Mouse (Mus musculus): Measurements from ENCODE around the gene Irgc1. TPM values are rescaled to one million over a fixed set of nuclear protein-coding genes. Genes with fewer than 3 reads are reported as not detected.
A peak's percentile ranks its signal among the peaks of the same experiment; 100 is the strongest.
"Not testable (repeated sequence)": the region's sequence is repeated elsewhere in the genome, so short reads cannot be mapped to it uniquely, and the experiment has no call there.

The Irgc1 gene
- total and polyA plus RNA-seq, 2 experiments from 2014 or later, result not detected

DNA sequence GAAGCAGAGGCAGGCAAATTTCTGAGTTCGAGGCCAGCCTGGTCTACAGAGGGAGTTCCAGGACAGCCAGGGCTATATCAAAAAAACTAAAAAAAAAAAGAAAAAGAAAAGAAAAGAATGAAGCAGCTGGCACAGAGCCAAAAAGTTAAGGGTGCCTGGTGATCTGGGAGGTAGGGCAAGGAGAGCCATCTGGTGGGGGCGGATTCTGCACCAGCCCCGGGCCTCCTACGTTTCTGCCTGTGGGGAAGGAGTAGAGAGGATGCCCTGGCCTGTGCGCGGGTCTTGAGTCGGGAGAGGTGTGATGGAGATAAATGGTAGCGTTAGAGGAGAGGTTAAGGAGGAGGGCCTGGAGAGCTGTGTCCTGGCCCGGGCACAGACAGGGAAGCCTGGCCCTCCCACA is 43.9 kb downstream of the Irgc1 start:
- no peaks in the 10 kb centered on the region for H3K4me1 ChIP-seq (ENCODE audit: insufficient read depth, low read length)
- no peak for DNase-seq (ENCODE audit: low spot score)
- no peaks in the 10 kb centered on the region for H3K9me3 ChIP-seq (ENCODE audit: low read length)
- no peak overlapping the region for H3K27ac ChIP-seq
- no peak for TF ChIP-seq CTCF (IDR thresholded peaks at IDR 0.05; ENCODE audit: low read depth)
- H3K4me2 ChIP-seq (ENCODE audit: low read depth, low read length), result no peak overlapping the region
- no peak overlapping the region for H3K4me3 ChIP-seq (ENCODE audit: low read length)
- peaks cover 15% of the 10 kb centered on the region for H3K36me3 ChIP-seq (ENCODE audit: insufficient read depth, low read length)
- WGBS, result 80% methylated on average over 9 of the region's 9 CpGs
- H3K9ac ChIP-seq (replicated peaks; ENCODE audit: low read length), result no peak overlapping the region
- H3K27me3 ChIP-seq (ENCODE audit: insufficient read depth, low read length), result no peaks in the 10 kb centered on the region
- no peak for ATAC-seq

DNA sequence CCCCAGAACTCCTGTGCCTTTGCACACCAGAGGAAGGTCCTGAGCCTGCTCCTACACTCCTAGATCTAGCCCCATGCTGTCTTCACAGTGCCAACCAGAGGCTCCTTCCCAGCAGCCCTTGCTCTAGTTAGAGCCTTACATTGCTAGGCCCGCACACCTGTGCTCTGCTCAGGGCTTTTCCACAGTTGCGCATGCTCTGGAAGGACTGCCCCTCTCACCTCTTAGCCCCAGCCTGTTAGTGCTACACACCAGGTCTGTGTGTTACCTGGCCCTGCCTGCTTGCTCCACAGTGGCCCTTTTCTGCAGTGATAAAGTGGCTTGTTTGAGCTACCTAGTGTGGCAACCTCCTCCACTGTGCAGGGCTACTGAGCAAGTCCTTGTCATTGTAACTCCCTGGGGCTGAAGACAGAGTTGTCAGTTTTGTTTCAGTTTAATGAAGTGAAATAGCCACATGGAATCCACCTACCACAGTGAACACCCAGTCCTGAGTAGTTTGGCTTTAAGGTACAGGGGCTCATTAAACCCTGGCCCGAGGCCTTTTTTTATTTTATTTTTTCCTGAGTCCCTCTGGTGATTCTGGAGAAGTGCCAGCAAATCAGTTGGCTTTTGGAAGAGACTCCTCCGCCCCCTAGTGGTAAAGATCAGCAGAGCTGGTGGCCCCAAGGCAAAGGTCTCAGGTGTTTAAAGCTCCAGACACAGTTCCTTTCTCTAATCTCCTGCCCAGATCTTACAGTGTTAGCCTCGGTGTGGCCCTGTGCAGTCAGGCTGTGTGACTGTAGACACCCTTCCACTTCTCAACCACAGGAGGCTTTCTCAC is 45.4 kb downstream of the Irgc1 start:
- Histone ChIP-seq H3K4me2 (ENCODE audit: low read depth, low read length) (no peak overlapping the region), H3K36me3 (ENCODE audit: insufficient read depth, low read length) (peaks cover 15% of the 10 kb centered on the region), H3K27ac (no peak overlapping the region; the same call in 1 of the 2 replicates), H3K9ac (replicated peaks; ENCODE audit: low read length) (no peak overlapping the region), H3K4me3 (ENCODE audit: low read length) (no peak overlapping the region), H3K9me3 (ENCODE audit: low read length) (no peaks in the 10 kb centered on the region), H3K4me1 (ENCODE audit: insufficient read depth, low read length) (no peaks in the 10 kb centered on the region), H3K27me3 (ENCODE audit: insufficient read depth, low read length) (no peaks in the 10 kb centered on the region)
- peak; percentile 81 for TF ChIP-seq CTCF (IDR thresholded peaks at IDR 0.05; ENCODE audit: low read depth)
- peak; percentile 92 for DNase-seq (ENCODE audit: low spot score)
- 42% methylated on average over 5 of the region's 5 CpGs for whole genome bisulfite sequencing
- ATAC-seq, result peak; percentile 54; the same call in 1 of the 2 replicates

GRCm38 (mm10) chr7:24405649-24406048 is 46.4 kb downstream of the Irgc1 start:
- WGBS, result 91% methylated on average over 12 of the region's 13 CpGs
- ATAC-seq, result no peak

GRCm38 (mm10) chr7:24402851-24403250 is 49.2 kb downstream of the Irgc1 start:
- peaks cover 15% of the 10 kb centered on the region for H3K36me3 ChIP-seq (ENCODE audit: insufficient read depth, low read length)
- H3K4me1 ChIP-seq (ENCODE audit: insufficient read depth, low read length), result no peaks in the 10 kb centered on the region; the same call in 1 of the 2 replicates
- no peaks in the 10 kb centered on the region for H3K27me3 ChIP-seq (ENCODE audit: insufficient read depth, low read length)
- no peak overlapping the region for H3K9ac ChIP-seq (replicated peaks; ENCODE audit: low read length)
- H3K27ac ChIP-seq, result no peak overlapping the region
- peak; percentile 69 for TF ChIP-seq CTCF (IDR thresholded peaks at IDR 0.05; ENCODE audit: low read depth)
- 98% methylated on average over 9 of the region's 9 CpGs for WGBS
- H3K9me3 ChIP-seq (ENCODE audit: low read length), result no peaks in the 10 kb centered on the region
- no peak for DNase-seq (ENCODE audit: low spot score)
- ATAC-seq, result no peak
- no peak overlapping the region for H3K4me3 ChIP-seq (ENCODE audit: low read length)
- no peak overlapping the region for H3K4me2 ChIP-seq (ENCODE audit: low read depth, low read length)

More at GRCm38 (mm10) chr7:24405649-24406048, 46.4 kb downstream of the Irgc1 start:
- Histone ChIP-seq H3K9me3 (ENCODE audit: low read length) (no peaks in the 10 kb centered on the region), H3K9ac (replicated peaks; ENCODE audit: low read length) (no peak overlapping the region), H3K36me3 (ENCODE audit: insufficient read depth, low read length) (peaks cover 15% of the 10 kb centered on the region), H3K27me3 (ENCODE audit: insufficient read depth, low read length) (no peaks in the 10 kb centered on the region), H3K4me1 (ENCODE audit: insufficient read depth, low read length) (no peaks in the 10 kb centered on the region; the same call in 1 of the 2 replicates), H3K4me2 (ENCODE audit: low read depth, low read length) (no peak overlapping the region), H3K27ac (no peak overlapping the region), H3K4me3 (ENCODE audit: low read length) (no peak overlapping the region)
- no peak for TF ChIP-seq CTCF (IDR thresholded peaks at IDR 0.05; ENCODE audit: low read depth)
- DNase-seq (ENCODE audit: low spot score), result no peak

GRCm38 (mm10) chr7:24400489-24400888 is 51.6 kb downstream of the Irgc1 start:
- not testable (repeated sequence) for H3K4me1 ChIP-seq (ENCODE audit: insufficient read depth, low read length); DNase-seq (ENCODE audit: low spot score); H3K27ac ChIP-seq; ATAC-seq; H3K9me3 ChIP-seq (ENCODE audit: low read length); H3K27me3 ChIP-seq (ENCODE audit: insufficient read depth, low read length); H3K36me3 ChIP-seq (ENCODE audit: insufficient read depth, low read length); H3K9ac ChIP-seq (replicated peaks; ENCODE audit: low read length)
- H3K4me2 ChIP-seq (ENCODE audit: low read depth, low read length), result peak overlapping the region; percentile 59; the same call in 1 of the 2 replicates
- 93% methylated on average over 4 of the region's 4 CpGs for whole genome bisulfite sequencing
- peak overlapping the region; percentile 56; the same call in 1 of the 2 replicates for H3K4me3 ChIP-seq (ENCODE audit: low read length)

DNA sequence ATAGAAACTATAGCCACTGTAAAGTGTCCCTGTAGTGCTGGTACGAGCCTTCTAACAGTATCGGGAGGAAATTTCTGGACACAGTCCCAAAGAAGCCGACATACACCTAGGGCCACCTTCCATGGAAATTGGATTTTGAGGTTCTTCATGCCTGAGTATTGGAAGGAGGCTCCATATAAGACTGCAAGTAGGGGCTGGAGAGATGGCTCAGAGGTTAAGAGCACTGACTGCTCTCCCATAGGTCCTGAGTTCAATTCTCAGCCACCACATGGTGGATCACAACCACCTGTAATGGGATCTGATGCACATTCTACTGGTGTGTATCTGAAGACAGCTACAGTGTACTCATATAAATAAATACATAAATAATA is 52.0 kb downstream of the Irgc1 start:
- ATAC-seq, result no peak; the same call in 1 of the 2 replicates
- Histone ChIP-seq H3K4me3 (ENCODE audit: low read length) (peak overlapping the region; percentile 56), H3K4me2 (ENCODE audit: low read depth, low read length) (peak overlapping the region; percentile 59), H3K9me3 (ENCODE audit: low read length) (no peaks in the 10 kb centered on the region), H3K27me3 (ENCODE audit: insufficient read depth, low read length) (no peaks in the 10 kb centered on the region), H3K4me1 (ENCODE audit: insufficient read depth, low read length) (no peaks in the 10 kb centered on the region; the same call in 1 of the 2 replicates), H3K9ac (replicated peaks; ENCODE audit: low read length) (peak overlapping the region; percentile 60), H3K27ac (peak overlapping the region; percentile 96), H3K36me3 (ENCODE audit: insufficient read depth, low read length) (peaks cover 7% of the 10 kb centered on the region; the same call in 1 of the 2 replicates)
- WGBS, result 13% methylated on average over 3 of the region's 3 CpGs
- no peak for TF ChIP-seq CTCF (IDR thresholded peaks at IDR 0.05; ENCODE audit: low read depth)
- DNase-seq (ENCODE audit: low spot score), result no peak
